Mouse (Mus musculus): ENCODE data around the gene Txn2.
"Not testable (repeated sequence)": the region's sequence is repeated elsewhere in the genome, so short reads cannot be mapped to it uniquely, and the experiment has no call there.

Txn2 gene

GRCm38 (mm10) chr15:77879756-77880155, 49.0 kb downstream of the Txn2 start:
- DNase-seq (ENCODE audit: low spot score) = no peak

GRCm38 (mm10) chr15:77877209-77877608, 51.6 kb downstream of the Txn2 start:
- no peak for DNase-seq (ENCODE audit: low spot score)

- DNase-seq (ENCODE audit: low spot score) = no peak
Observed at GRCm38 (mm10) chr15:77876716-77877115, 52.1 kb downstream of the Txn2 start.

GRCm38 (mm10) chr15:77875953-77876352, 52.9 kb downstream of the Txn2 start:
- no peak for DNase-seq (ENCODE audit: low spot score)

GRCm38 (mm10) chr15:77874807-77875206, 54.0 kb downstream of the Txn2 start:
- DNase-seq (ENCODE audit: low spot score) = no peak

- no peak for DNase-seq (ENCODE audit: low spot score)
Observed at GRCm38 (mm10) chr15:77874310-77874709, 54.5 kb downstream of the Txn2 start.

- DNase-seq (ENCODE audit: low spot score) = no peak
Observed at GRCm38 (mm10) chr15:77873564-77873963, 55.2 kb downstream of the Txn2 start.

GRCm38 (mm10) chr15:77872996-77873395, 55.8 kb downstream of the Txn2 start:
- no peak for DNase-seq (ENCODE audit: low spot score)

- DNase-seq (ENCODE audit: low spot score) = no peak
Observed at GRCm38 (mm10) chr15:77868340-77868739, 60.5 kb downstream of the Txn2 start.

GRCm38 (mm10) chr15:77867231-77867968, 61.4 kb downstream of the Txn2 start:
- not testable (repeated sequence) for DNase-seq (ENCODE audit: low spot score)

GRCm38 (mm10) chr15:77866583-77867220, 62.1 kb downstream of the Txn2 start:
- no peak for DNase-seq (ENCODE audit: low spot score)
